Mouse (Mus musculus) kidney, embryonic 15.5 days (tissue): ENCODE measurements around the gene Vrk3. TPM values are rescaled to one million over a fixed set of nuclear protein-coding genes. Genes with fewer than 3 reads are reported as not detected.

ENCODE experiments used
- ATAC-seq: fragments of 200-750 bp; cut with Nextera tagmentation; replicated peaks from 2 replicates; pipeline ENCODE4 v1.8.0; 2017; ENCODE audit warnings: moderate TSS enrichment; ENCODE audit not compliant: low FRiP score
- H3K27ac ChIP-seq: fragments of 300-500 bp; sonication (generic); 2 replicates; pipeline ENCODE4 v1.5.1; 2015; ENCODE audit warnings: mild to moderate bottlenecking, inconsistent platforms
- H3K27me3 ChIP-seq: fragments of 300-500 bp; sonication (generic); 2 replicates; pipeline ENCODE4 v1.6.1; 2015; ENCODE audit warnings: inconsistent platforms
- H3K36me3 ChIP-seq: fragments of 300-500 bp; sonication (generic); 2 replicates; pipeline ENCODE4 v1.6.1; 2015; ENCODE audit warnings: inconsistent platforms
- H3K4me1 ChIP-seq: fragments of 300-500 bp; sonication (generic); 2 replicates; pipeline ENCODE4 v1.6.1; 2015; ENCODE audit warnings: inconsistent platforms
- H3K4me2 ChIP-seq: fragments of 300-500 bp; sonication (generic); 2 replicates; pipeline ENCODE4 v1.6.1; 2015; ENCODE audit warnings: moderate library complexity, mild to moderate bottlenecking, inconsistent platforms
- H3K4me3 ChIP-seq: fragments of 300-500 bp; sonication (generic); replicated peaks from 2 replicates; pipeline ENCODE4 v1.5.1; 2015; ENCODE audit warnings: mild to moderate bottlenecking, inconsistent platforms
- H3K9ac ChIP-seq: fragments of 300-500 bp; sonication (generic); 2 replicates; pipeline ENCODE4 v1.6.1; 2015; ENCODE audit warnings: mild to moderate bottlenecking, inconsistent platforms
- H3K9me3 ChIP-seq: fragments of 300-500 bp; sonication (generic); replicated peaks from 2 replicates; pipeline ENCODE4 v1.6.1; 2016; ENCODE audit warnings: inconsistent platforms
- WGBS: fragments of 180-500 bp; shearing (Covaris S2); methylation state at CpG from one replicate; pipeline ENCODE4 v1.1.7; 2015; ENCODE audit warnings: mixed read lengths; 5-methylcytosine and 5-hydroxymethylcytosine counted together
- polyA plus RNA-seq: library from polyadenylated mRNA; unstranded; fragments of >200 nt; fragmentation: Nextera tagmentation; extraction: Ambion mirVana; gene quantifications from 2 replicates; pipeline ENCODE4 v1.2.1, GENCODE M21; 2015

The Vrk3 gene
- polyA plus RNA-seq, 1 experiment from 2014 or later = 47.8 TPM

DNA sequence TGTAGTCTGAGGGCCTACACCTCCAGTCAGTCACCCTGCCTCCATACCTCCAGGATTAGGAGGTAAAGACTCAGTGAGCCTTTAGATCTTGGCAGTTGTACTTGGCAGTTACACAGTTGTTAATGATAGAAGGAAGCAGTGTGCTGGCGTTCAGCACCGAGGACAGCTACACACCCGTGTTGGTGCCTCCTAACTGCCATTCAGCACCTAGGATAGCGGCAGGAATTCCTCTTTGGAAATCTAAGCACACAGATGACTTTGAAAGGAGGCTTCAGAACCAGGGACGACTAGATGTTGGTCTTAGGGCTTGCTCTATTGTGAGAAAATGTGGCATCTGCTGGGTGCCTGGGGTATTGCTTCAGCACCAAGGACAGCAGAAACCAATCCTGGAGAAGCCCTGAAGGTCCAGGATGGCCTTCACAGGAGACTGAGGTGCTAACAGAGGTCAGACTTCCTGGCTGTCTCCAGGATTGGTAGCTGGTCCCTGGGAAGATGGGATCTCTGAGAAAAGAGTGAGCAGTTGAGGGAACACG lies 21.9 kb downstream of the Vrk3 start:
- H3K36me3 ChIP-seq = peaks cover 97% of the 10 kb centered on the region
- no peaks in the 10 kb centered on the region for H3K4me1 ChIP-seq
- no peaks in the 10 kb centered on the region for H3K27me3 ChIP-seq
- H3K27ac ChIP-seq = no peak overlapping the region
- H3K4me3 ChIP-seq = no peak overlapping the region
- ATAC-seq = 0 out of 2 replicates have a peak, but pooled peaks have one; percentile 12
- WGBS = 14% methylated on average over 6 of the region's 6 CpGs
- H3K9ac ChIP-seq = no peak overlapping the region
- H3K4me2 ChIP-seq = no peak overlapping the region
- no peaks in the 10 kb centered on the region for H3K9me3 ChIP-seq

DNA sequence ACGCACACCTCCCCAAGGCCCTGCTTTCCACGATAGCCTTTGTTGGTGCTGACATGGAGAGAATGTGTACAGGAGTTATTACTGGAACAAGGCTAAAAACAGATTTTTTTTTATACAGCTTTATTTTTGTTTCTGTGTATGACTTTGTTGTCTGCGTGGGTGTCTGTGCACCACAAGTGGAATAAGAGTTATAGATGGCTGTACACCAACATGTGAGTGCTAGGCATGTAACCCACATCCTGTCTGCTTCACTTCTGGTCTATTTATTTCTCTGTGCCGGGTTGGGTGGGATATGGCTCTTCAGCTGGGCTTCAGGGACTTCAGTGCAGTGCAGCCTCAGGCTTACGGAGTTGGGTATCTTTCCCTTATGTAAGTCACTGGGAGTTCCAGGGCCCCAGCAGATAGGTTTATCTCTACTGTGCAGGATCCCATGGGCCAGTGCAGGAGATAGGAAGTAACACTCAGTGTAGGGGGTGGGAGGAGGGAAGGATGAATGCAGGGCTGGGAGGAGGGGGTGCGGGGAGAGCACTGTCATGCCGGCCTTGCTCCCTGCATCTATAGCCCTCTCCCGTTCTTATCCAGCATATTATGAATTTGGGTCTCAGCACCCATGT lies 24.5 kb downstream of the Vrk3 start:
- Histone ChIP-seq H3K4me3 (no peak overlapping the region), H3K9ac (no peak overlapping the region), H3K4me1 (no peaks in the 10 kb centered on the region), H3K4me2 (no peak overlapping the region), H3K27ac (no peak overlapping the region), H3K9me3 (no peaks in the 10 kb centered on the region), H3K36me3 (peaks cover 93% of the 10 kb centered on the region), H3K27me3 (no peaks in the 10 kb centered on the region)
- WGBS = 91% methylated on average over 8 of the region's 8 CpGs
- ATAC-seq = no peak

DNA sequence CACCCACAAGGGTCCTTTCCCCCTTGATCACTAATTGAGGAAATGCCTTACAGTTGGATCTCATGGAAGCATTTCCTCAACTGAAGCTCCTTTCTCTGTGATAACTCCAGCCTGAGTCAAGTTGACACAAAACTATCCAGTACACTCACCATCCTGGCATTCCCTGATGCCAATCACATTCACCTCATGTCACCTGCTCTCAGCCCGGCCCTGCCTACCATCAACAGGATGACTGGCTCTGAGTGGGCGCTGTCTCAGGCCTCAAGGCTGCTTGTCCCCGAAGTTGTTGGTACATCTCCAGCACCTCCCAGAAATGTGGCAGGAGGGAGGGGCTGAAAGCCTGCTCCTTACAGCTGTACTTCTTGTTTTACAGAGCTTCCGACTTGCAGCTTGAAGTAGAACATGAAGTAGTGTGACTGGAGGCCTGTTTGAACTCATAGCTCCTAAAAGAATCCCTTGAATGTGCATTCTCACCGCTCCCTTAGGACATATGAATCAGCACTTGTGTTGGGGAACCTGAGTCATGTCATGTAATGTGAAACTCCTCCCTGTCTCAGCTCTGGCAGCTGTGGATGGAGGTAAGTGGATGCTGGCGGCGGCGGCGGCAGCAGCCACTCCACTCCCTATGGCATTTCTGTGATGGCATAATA lies 28.8 kb downstream of the Vrk3 start:
- 90% methylated on average over 9 of the region's 9 CpGs for WGBS
- Histone ChIP-seq H3K4me2 (no peak overlapping the region), H3K4me3 (no peak overlapping the region), H3K27ac (no peak overlapping the region), H3K9ac (no peak overlapping the region), H3K9me3 (no peaks in the 10 kb centered on the region), H3K27me3 (no peaks in the 10 kb centered on the region), H3K4me1 (no peaks in the 10 kb centered on the region), H3K36me3 (peaks cover 57% of the 10 kb centered on the region)
- no peak for ATAC-seq

DNA sequence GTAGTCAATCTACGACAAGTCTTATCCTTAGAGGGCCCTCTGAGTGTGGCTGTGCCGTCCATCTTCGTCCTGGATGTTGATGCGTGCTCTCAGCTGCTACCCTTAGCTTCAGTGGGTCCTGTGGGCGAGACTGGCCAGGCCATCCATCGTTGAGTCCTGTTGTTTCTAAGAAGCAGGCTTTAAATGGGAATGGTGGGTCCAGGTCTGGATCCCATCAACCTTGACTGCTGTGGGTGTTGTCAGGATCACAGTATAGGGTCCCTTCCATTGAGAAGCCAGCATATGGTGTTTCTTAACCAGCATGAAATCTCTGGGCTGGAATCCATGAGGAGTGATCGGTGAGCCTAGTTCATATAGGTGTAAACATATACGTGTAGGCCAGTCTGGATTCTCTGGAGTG lies 31.9 kb downstream of the Vrk3 start:
- 90% methylated on average over 8 of the region's 8 CpGs for WGBS
- Histone ChIP-seq H3K27ac (no peak overlapping the region), H3K36me3 (peaks cover 28% of the 10 kb centered on the region), H3K9me3 (no peaks in the 10 kb centered on the region), H3K4me3 (no peak overlapping the region), H3K4me2 (no peak overlapping the region), H3K9ac (no peak overlapping the region), H3K27me3 (no peaks in the 10 kb centered on the region), H3K4me1 (no peaks in the 10 kb centered on the region)
- ATAC-seq = no peak

- H3K9ac ChIP-seq = no peak overlapping the region
- no peak for ATAC-seq
Measured at GRCm38 (mm10) chr7:44789531-44789930, 41.3 kb downstream of the Vrk3 start.

GRCm38 (mm10) chr7:44790066-44790465 lies 41.9 kb downstream of the Vrk3 start:
- no peaks in the 10 kb centered on the region; the same call in 1 of the 2 replicates for H3K9me3 ChIP-seq
- no peaks in the 10 kb centered on the region for H3K27me3 ChIP-seq
- H3K4me3 ChIP-seq = no peak overlapping the region
- no peak overlapping the region for H3K4me2 ChIP-seq
- H3K36me3 ChIP-seq = no peaks in the 10 kb centered on the region
- no peak for ATAC-seq
- H3K9ac ChIP-seq = no peak overlapping the region
- H3K4me1 ChIP-seq = no peaks in the 10 kb centered on the region
- H3K27ac ChIP-seq = no peak overlapping the region
- WGBS = 38% methylated on average over 4 of the region's 4 CpGs

More at GRCm38 (mm10) chr7:44789531-44789930, 41.3 kb downstream of the Vrk3 start:
- 70% methylated on average over 3 of the region's 3 CpGs for WGBS
- Histone ChIP-seq H3K36me3 (no peaks in the 10 kb centered on the region), H3K4me1 (no peaks in the 10 kb centered on the region), H3K27me3 (no peaks in the 10 kb centered on the region), H3K4me2 (no peak overlapping the region), H3K4me3 (no peak overlapping the region), H3K27ac (no peak overlapping the region), H3K9me3 (no peaks in the 10 kb centered on the region)

- H3K27me3 ChIP-seq = no peaks in the 10 kb centered on the region
- H3K36me3 ChIP-seq = no peaks in the 10 kb centered on the region
- no peaks in the 10 kb centered on the region for H3K4me1 ChIP-seq
- no peaks in the 10 kb centered on the region; the same call in 1 of the 2 replicates for H3K9me3 ChIP-seq
- H3K9ac ChIP-seq = no peak overlapping the region
- H3K4me2 ChIP-seq = no peak overlapping the region
- WGBS = 84% methylated on average over 6 of the region's 6 CpGs
- no peak overlapping the region for H3K4me3 ChIP-seq
- no peak overlapping the region for H3K27ac ChIP-seq
- no peak for ATAC-seq
Measured at GRCm38 (mm10) chr7:44792781-44793180, 44.6 kb downstream of the Vrk3 start.

DNA sequence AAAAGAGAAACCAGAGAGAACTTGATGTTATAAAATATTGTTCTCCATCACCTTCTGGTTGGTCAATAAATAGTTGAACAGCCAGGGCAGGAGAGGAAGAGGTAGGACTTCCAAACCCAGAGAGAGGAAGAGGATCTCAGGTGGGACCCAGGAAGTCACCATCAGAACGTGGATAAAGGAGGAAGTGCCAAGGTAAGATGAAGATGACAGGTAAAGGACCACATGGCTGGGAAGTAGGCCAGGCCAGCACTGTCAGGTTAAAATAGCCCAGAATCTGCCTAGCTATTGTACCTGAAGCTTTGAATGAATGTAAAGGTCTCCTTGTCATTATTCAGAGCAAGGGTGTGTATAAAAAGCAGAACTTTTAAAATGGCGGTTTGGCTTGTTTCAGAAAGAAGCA lies 60.7 kb downstream of the Vrk3 start:
- Histone ChIP-seq H3K4me3 (no peak overlapping the region), H3K9me3 (no peaks in the 10 kb centered on the region), H3K27ac (no peak overlapping the region), H3K4me2 (no peak overlapping the region), H3K9ac (no peak overlapping the region), H3K4me1 (no peaks in the 10 kb centered on the region), H3K36me3 (peaks cover 27% of the 10 kb centered on the region), H3K27me3 (no peaks in the 10 kb centered on the region)
- no peak for ATAC-seq
- 77% methylated on average over 2 of the region's 2 CpGs for WGBS

- no peaks in the 10 kb centered on the region for H3K27me3 ChIP-seq
- WGBS = 89% methylated on average over 3 of the region's 3 CpGs
- no peak for ATAC-seq
Measured at GRCm38 (mm10) chr7:44809466-44809865, 61.3 kb downstream of the Vrk3 start.

DNA sequence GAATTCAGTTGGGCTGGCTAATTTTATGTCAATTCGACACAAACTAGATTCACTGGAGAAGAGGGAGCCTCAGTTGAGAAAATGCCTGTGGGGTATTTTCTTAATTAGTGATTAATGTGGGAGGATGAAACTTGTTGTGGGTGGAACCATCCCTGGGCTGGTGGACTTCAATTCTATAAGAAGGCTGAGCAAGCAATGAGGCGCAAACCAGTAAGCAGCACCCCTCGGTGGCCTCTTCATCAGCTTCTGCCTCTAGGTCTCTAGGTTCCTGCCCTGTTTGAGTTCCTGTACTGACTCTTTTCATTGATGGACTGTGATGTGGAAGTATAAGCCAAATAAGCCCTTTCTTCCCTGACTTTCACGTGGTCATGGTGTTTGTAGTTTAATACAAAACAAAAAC lies 62.2 kb downstream of the Vrk3 start:
- H3K4me1 ChIP-seq = peaks cover 11% of the 10 kb centered on the region
- peaks cover 31% of the 10 kb centered on the region for H3K36me3 ChIP-seq
- no peak overlapping the region for H3K4me2 ChIP-seq
- no peaks in the 10 kb centered on the region for H3K27me3 ChIP-seq
- no peak for ATAC-seq
- no peak overlapping the region for H3K9ac ChIP-seq
- H3K9me3 ChIP-seq = no peaks in the 10 kb centered on the region
- no peak overlapping the region for H3K4me3 ChIP-seq
- WGBS = 85% methylated on average over 4 of the region's 4 CpGs
- no peak overlapping the region for H3K27ac ChIP-seq

More at GRCm38 (mm10) chr7:44809466-44809865, 61.3 kb downstream of the Vrk3 start:
- no peak overlapping the region for H3K9ac ChIP-seq
- peaks cover 2% of the 10 kb centered on the region for H3K4me1 ChIP-seq
- peaks cover 31% of the 10 kb centered on the region for H3K36me3 ChIP-seq
- no peak overlapping the region for H3K27ac ChIP-seq
- no peak overlapping the region for H3K4me2 ChIP-seq
- no peak overlapping the region for H3K4me3 ChIP-seq
- no peaks in the 10 kb centered on the region for H3K9me3 ChIP-seq

DNA sequence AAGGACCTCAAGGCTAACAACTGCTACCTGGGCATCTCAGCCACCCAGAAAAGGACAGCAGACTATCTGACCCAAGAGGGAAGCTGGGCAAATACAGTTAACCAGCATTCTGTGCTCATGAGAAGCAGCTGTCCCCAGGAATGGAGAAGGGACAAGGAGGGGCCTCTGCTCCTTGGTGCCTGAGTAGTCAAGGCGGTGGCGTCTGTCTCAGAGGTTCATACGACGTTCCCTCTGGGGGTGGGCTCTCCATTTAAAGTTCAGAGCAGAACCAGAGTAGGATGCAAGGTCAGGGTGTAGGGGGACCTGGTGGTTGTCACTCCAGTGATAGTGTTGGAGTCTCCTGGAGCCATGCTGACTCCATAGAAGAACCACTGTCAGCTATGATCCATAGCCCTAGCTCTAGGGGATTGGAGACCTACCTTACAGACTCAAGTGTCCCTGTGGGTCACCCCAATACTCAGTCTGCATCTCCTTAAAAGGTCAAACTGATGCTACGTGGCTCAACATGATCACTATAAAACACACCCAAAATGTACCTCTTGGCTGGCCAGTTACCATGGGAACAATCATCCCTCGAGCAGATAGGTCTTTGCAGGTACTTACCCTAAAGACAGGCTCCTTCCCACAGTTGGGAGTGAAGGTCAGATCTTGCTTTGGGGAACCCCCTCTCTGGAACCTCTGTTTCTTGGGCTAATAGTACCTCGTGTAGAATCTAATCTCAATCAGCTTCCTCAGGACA lies 62.8 kb downstream of the Vrk3 start:
- Histone ChIP-seq H3K9ac (no peak overlapping the region), H3K27me3 (no peaks in the 10 kb centered on the region), H3K9me3 (no peaks in the 10 kb centered on the region), H3K4me2 (no peak overlapping the region), H3K27ac (no peak overlapping the region), H3K4me3 (no peak overlapping the region), H3K4me1 (peaks cover 11% of the 10 kb centered on the region), H3K36me3 (peaks cover 31% of the 10 kb centered on the region)
- no peak for ATAC-seq
- 86% methylated on average over 7 of the region's 7 CpGs for WGBS

DNA sequence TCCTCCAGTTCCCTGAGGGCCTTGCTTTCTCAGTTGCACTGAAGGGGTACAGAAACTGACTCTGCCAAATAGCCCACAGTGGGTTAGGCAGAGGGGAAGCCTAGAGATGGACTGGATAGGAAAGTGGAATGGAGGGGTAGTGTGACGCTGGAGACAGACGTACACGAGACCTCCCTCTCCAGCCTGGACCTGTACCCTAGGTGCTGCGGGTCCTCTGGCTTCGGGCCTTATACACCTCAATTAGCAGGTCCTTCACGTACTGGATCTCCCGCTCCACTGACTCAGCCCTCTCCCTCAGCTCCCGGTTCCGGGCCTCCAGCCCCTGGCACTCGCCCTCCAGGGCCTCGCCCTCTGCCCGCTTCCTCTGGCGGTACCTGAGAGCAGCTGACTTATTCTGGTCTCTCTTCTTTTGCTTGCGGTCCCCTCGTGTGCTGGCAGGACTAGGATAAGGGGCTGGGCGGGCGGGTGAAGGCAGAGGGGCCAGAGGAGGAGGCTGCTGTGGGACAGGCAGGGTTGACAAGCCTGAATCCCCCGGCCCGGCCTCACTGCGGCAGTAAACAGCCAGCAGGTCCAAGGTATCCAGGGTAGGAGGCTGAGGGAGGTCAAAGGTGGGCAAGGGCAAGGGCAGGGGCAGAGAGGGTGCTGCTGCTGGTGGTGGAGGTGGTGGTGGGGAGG lies 64.6 kb downstream of the Vrk3 start:
- no peaks in the 10 kb centered on the region for H3K27me3 ChIP-seq
- H3K4me1 ChIP-seq = peaks cover 17% of the 10 kb centered on the region
- ATAC-seq = no peak
- H3K9ac ChIP-seq = no peak overlapping the region
- H3K27ac ChIP-seq = no peak overlapping the region
- no peak overlapping the region for H3K4me2 ChIP-seq
- WGBS = 88% methylated on average over 20 of the region's 20 CpGs
- H3K4me3 ChIP-seq = no peak overlapping the region
- H3K9me3 ChIP-seq = no peaks in the 10 kb centered on the region
- H3K36me3 ChIP-seq = peaks cover 31% of the 10 kb centered on the region
